Mouse (Mus musculus) small intestine, adult 10 weeks (tissue): ENCODE results near the gene Nicn1. TPM values are rescaled to one million over a fixed set of nuclear protein-coding genes. Genes with fewer than 3 reads are reported as not detected.

ENCODE experiments used
- polyA plus RNA-seq: library from polyadenylated mRNA; stranded (reverse); fragments of 350-450 nt; fragmentation: Illumina TruSeq; extraction: RNeasy Lipid Tissue Mini Kit (QIAGEN cat#74804); gene quantifications from one replicate; pipeline ENCODE4 v1.2.3, GENCODE M21; 2014; ENCODE audit warnings: low replicate concordance

Nicn1 gene
- 4.0 TPM for polyA plus RNA-seq

DNA sequence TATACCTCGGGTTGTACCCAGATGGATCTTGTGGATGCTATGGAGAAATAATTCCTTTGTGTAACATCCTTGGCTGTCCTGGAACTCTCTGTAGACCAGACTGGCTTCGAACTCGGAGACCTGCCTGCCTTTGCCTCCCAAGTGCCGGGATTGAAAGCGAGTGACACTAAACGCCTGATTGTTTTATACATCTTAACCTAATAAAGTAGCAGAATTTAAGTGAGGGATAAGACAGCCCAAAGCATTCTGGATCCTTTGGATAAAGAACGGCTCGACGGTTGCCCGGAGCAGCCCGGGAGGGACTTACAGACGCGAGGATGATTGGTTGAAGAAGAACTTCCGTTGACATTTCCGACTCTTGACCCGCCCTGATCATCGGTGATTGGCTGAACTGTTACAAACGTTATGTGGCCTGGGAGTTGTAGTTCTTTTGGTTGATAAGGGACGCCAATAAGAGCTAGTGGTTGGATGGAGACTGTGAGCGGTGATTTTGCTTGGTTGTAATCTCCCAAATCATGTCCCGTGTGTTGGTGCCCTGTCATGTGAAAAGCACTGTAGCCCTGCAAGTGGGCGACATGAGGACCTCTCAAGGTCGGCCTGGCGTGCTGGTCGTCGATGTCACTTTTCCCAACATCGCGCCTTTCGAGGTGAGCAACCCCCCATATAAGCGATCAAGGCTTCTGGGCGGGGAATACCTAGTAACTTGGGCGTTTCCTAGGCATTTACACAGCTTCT, at the start of gene Nicn1:
Gene Nicn1 (plus strand): TSS at position 414 of the 735 bp plus-strand sequence.

DNA sequence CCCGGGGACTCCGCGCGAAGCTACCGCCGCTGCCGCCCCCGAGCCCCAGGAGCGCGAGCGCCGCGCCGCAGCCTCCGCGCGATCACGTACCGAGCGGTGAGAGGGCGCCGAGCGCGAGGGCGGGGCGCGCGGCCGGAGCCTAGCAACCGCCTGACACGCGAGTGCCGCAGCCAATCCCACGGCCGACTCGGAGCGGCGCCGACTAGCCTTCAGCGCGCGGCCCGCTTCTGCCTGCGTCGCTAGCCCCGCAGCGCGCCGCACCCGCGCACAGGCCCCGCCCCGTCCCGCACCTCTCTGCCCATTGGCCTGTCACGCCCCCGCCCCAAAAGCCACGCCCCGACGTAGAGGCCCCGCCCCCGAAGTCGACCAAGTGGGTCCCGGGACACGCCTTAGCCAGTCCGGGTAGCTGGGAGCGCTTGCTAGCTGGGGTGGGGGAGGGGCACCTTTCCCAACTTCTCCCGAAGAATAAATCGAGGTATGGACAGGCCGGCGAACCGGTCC, 26.5 kb upstream of the Nicn1 start, which contains the start of gene Dag1:
Gene Dag1 (minus strand): TSS at position 269 of the 501 bp plus-strand sequence.

DNA sequence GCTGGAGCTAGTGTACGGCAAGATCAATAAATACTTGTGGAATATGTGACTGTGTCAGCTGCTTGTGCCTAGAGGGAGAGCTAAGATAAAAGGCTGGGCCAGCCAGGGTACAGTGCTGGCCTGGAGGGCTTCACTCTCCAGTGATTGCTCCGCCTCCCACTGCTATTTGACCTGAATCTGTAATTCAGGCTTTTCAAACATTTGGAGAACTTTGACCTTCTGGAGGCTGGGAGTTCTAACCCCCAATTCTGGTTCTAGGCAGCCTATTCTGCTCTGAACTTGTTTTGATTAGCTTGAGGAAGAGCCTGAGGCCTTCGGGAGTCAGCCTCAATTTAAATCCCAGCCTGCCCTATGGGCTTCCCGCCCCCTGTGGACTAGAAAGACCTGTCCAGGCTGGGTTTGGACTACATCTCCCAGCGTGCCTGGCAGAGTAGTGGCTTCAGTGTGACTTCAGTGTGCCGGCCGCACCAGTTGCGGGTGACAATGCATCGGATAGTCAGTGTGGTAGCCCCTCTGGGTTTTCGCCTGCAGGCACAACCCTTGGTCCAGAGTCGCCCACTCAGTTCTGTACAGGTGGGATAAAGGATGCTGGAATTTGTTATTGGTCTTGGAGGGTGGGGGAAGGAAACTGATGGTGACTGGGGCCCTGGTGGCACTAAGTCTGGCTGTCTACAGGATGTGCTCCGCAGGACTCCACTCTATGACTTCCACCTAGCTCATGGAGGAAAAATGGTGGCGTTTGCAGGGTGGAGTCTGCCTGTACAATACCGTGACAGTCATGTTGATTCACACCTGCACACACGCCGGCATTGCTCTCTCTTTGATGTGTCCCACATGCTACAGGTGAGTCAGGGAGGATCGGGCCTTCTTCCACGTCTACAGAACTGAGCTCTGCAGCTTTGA, 6.5 kb downstream of the Nicn1 start, which contains the start of gene Amt:
Gene Amt (plus strand): TSS at position 401 of the 903 bp plus-strand sequence.

DNA sequence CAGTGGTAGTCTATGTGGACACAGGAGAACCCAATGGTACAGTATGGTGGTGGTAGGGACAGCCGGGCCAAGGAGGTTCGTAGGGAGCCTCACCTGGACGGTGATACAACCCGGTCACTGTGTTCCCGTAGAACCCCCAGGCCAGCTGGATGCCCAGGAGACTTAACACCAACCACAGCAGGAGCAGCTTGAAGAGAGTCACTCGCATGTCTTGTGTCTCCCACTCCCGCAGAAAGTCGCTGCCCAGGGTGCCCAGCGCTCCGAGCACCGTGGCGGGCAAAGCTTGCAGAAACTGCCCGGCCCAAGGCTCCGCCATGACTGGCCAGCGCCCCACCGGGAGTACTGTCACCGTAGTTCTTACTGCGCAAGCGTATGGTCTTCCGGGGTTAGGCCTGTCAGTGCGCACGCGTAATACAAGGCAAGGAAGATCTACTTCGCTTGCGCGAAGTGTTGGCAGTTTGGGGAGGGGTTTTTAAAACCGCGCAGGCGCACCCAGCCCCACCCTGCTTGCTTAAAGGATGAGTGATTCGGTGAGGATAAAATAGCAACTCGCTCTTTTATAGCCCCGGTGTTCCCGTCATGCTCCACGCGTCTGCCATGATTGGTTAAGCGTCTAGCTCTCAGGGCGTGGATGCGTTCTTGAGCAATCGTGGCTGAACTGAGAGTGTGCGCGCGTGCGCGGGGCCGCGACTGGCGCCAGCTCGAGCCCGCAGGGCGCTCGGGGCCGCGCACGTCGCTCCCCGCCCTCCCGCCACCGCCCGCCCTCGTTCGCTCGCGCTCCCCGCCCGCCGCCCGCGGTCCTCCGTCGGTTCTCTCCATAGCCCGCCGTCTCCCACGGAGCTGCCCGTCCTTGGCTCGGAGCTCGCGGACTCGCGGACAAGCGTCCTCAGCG, 15.6 kb downstream of the Nicn1 start, which contains the start of the genes Rhoa and Tcta:
Gene Rhoa (plus strand): TSS at position 501 of the 892 bp plus-strand sequence.
Gene Tcta (minus strand): TSS at position 532 of the 892 bp plus-strand sequence.

DNA sequence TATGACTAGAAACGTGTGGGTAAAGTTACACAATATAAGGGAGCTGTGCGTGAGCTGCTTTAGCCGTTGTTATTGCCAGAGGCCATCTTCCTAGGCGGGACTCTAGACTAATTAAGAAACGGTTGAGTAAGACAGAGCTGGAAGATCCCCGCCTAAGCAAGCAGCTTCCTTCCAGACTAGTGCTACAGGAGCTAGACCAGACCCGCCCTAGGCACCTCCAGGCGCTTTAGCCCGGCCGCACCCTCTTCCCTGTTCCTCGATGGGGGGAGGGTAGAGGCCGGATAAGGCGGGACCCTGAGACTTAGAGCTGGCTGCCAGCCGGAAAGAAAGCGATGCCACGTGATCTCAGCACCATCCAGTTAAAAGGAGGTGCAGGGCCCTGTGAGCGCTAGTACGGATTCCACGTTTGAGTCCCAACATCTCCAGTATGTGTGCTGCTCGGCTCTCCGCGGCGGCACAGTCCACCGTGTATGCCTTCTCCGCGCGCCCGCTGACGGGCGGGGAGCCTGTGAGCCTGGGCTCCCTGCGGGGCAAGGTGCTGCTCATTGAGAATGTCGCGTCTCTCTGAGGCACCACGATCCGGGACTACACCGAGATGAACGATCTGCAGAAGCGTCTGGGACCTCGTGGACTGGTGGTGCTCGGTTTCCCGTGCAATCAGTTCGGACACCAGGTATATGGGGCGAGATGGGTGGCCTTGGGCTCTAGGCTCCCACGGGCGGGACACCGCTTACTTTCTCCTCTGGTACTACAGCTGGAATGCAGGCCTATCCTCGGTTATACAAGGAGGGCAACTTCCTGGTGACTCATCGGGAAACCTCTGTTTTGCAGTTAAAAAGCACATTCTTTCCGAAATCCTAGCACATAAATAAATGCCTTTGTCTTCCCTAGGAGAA, 48.9 kb downstream of the Nicn1 start, which contains the start of gene Gpx1:
Gene Gpx1 (plus strand): TSS at position 18 of the 896 bp plus-strand sequence.

Other genes with a start within 250 kb of the Nicn1 start
- gene Gmppb, start 241.2 kb upstream of the Nicn1 start, polyA plus RNA-seq: 0.67 TPM
- gene Amigo3, start 237.3 kb upstream of the Nicn1 start, polyA plus RNA-seq: 0.26 TPM
- not detected for gene Mst1, start 210.0 kb upstream of the Nicn1 start, polyA plus RNA-seq
- 1.1 TPM for gene Rnf123, start 207.1 kb upstream of the Nicn1 start, polyA plus RNA-seq
- 22.8 TPM for gene Apeh, start 195.8 kb upstream of the Nicn1 start, polyA plus RNA-seq
- 0.19 TPM for gene Bsn, start 100.0 kb upstream of the Nicn1 start, polyA plus RNA-seq
- gene Dag1, start 26.5 kb upstream of the Nicn1 start, polyA plus RNA-seq: 31.6 TPM
- 0.45 TPM for gene Amt, start 6.4 kb downstream of the Nicn1 start, polyA plus RNA-seq
- gene Rhoa, start 15.7 kb downstream of the Nicn1 start, polyA plus RNA-seq: 419 TPM
- gene Tcta, start 15.7 kb downstream of the Nicn1 start, polyA plus RNA-seq: 11.5 TPM
- 13.5 TPM for gene Gpx1, start 48.5 kb downstream of the Nicn1 start, polyA plus RNA-seq
- 45.5 TPM for gene Usp4, start 57.4 kb downstream of the Nicn1 start, polyA plus RNA-seq
- gene 1700102P08Rik, start 102.4 kb downstream of the Nicn1 start, polyA plus RNA-seq: 1.4 TPM
- not detected for gene Ccdc36, start 138.1 kb downstream of the Nicn1 start, polyA plus RNA-seq
- gene BC048562, start 146.1 kb downstream of the Nicn1 start, polyA plus RNA-seq: not detected
- gene Ccdc71, start 170.1 kb downstream of the Nicn1 start, polyA plus RNA-seq: 2.2 TPM
- not detected for gene Klhdc8b, start 171.2 kb downstream of the Nicn1 start, polyA plus RNA-seq
- gene Lamb2, start 189.3 kb downstream of the Nicn1 start, polyA plus RNA-seq: 0.67 TPM
- gene Usp19, start 200.2 kb downstream of the Nicn1 start, polyA plus RNA-seq: 4.3 TPM
- gene Qars, start 217.3 kb downstream of the Nicn1 start, polyA plus RNA-seq: 84.5 TPM
- gene Qrich1, start 226.4 kb downstream of the Nicn1 start, polyA plus RNA-seq: 34.9 TPM